Mouse (Mus musculus): ENCODE results near the gene Tnfsf15.
A peak's percentile ranks its signal among the peaks of the same experiment; 100 is the strongest.

The Tnfsf15 gene

GRCm38 (mm10) chr4:63744693-63745171 is at the start of gene Tnfsf15:
Tnfsf15 (minus strand) TSS chr4:63745113.
- DNase-seq: no peak

- DNase-seq: no peak
These were observed 47.4 kb upstream of the Tnfsf15 start for GRCm38 (mm10) chr4:63792328-63792727.

GRCm38 (mm10) chr4:63785466-63785865 is 40.6 kb upstream of the Tnfsf15 start:
- no peak for DNase-seq

GRCm38 (mm10) chr4:63783826-63784225 is 38.9 kb upstream of the Tnfsf15 start:
- DNase-seq: no peak

GRCm38 (mm10) chr4:63782970-63783613 is 38.2 kb upstream of the Tnfsf15 start:
- no peak for DNase-seq

- DNase-seq: no peak
These were observed 32.3 kb upstream of the Tnfsf15 start for GRCm38 (mm10) chr4:63777223-63777622.

- no peak for DNase-seq
These were observed 28.6 kb upstream of the Tnfsf15 start for GRCm38 (mm10) chr4:63773306-63774090.

- DNase-seq: no peak
These were observed 27.6 kb upstream of the Tnfsf15 start for GRCm38 (mm10) chr4:63772514-63772913.

- DNase-seq: no peak
These were observed 26.4 kb upstream of the Tnfsf15 start for GRCm38 (mm10) chr4:63771291-63771690.

- no peak for DNase-seq
These were observed 24.2 kb upstream of the Tnfsf15 start for GRCm38 (mm10) chr4:63769161-63769560.

GRCm38 (mm10) chr4:63765050-63765449 is 20.1 kb upstream of the Tnfsf15 start:
- DNase-seq: no peak

GRCm38 (mm10) chr4:63759931-63760330 is 15.0 kb upstream of the Tnfsf15 start:
- DNase-seq: no peak

- no peak for DNase-seq
These were observed 12.7 kb upstream of the Tnfsf15 start for GRCm38 (mm10) chr4:63757527-63758154.

- no peak for DNase-seq
These were observed 11.2 kb upstream of the Tnfsf15 start for GRCm38 (mm10) chr4:63756072-63756471.

- DNase-seq: no peak
These were observed 9.6 kb upstream of the Tnfsf15 start for GRCm38 (mm10) chr4:63754467-63755020.

GRCm38 (mm10) chr4:63753855-63754254 is 8.9 kb upstream of the Tnfsf15 start:
- no peak for DNase-seq

- no peak for DNase-seq
These were observed 8.0 kb upstream of the Tnfsf15 start for GRCm38 (mm10) chr4:63752687-63753523.

- peak; percentile 8 to 17 for DNase-seq
These were observed 3.3 kb upstream of the Tnfsf15 start for GRCm38 (mm10) chr4:63748061-63748730.

GRCm38 (mm10) chr4:63745271-63745670 is 358 bp upstream of the Tnfsf15 start:
- DNase-seq: no peak

GRCm38 (mm10) chr4:63743660-63744059 is 1.3 kb downstream of the Tnfsf15 start:
- DNase-seq: no peak

- DNase-seq: no peak
These were observed 2.0 kb downstream of the Tnfsf15 start for GRCm38 (mm10) chr4:63742763-63743371.
